Mouse (Mus musculus): ENCODE measurements around the gene Krt13.

Gene Krt13

GRCm38 (mm10) chr11:100121466-100121865 lies at the start of gene Krt13:
Gene Krt13 (minus strand): TSS chr11:100121566.
- DNase-seq (ENCODE audit: low spot score): no peak

GRCm38 (mm10) chr11:100168765-100169762 lies 47.7 kb upstream of the Krt13 start:
- peak; percentile 15 for DNase-seq (ENCODE audit: low spot score)

DNA sequence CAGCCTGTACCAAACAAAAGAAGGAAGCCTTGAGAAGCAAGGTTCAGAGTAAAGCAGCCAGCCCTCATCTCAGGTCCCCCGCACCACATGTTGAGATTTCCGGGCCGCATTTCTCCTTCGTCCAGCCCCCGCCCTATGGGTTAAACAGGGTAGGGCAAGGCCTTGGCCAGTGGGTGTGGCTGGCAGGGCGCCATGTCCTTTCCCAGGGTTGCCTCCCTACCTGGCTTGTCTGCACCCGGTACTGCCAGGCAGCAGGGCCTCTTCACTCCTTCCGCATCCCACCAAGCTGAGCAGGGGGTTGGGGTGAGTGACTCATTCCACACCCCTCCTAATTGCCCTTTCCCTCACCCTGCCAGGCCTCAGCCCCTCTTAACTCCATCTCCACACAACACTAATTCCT lies 46.7 kb upstream of the Krt13 start:
- DNase-seq (ENCODE audit: low spot score): no peak

DNA sequence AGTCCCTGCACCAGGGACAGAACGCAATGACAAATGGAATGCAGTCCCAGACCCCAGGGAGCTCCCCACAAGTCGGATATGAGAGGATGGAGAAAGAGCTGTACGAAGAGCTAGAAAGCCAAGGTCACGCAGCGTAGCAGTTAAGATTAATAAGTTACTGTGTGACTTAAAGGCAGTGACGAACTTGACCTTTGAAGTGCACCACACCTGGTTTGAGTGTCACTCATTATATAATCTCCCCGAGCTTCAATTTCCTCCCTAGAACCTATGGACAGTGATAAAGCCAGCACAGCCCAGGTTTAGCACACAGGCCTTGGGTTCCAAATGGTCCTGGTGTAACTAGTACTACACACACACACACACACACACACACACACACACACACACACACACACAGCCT lies 43.0 kb upstream of the Krt13 start:
- no peak for DNase-seq (ENCODE audit: low spot score)

DNA sequence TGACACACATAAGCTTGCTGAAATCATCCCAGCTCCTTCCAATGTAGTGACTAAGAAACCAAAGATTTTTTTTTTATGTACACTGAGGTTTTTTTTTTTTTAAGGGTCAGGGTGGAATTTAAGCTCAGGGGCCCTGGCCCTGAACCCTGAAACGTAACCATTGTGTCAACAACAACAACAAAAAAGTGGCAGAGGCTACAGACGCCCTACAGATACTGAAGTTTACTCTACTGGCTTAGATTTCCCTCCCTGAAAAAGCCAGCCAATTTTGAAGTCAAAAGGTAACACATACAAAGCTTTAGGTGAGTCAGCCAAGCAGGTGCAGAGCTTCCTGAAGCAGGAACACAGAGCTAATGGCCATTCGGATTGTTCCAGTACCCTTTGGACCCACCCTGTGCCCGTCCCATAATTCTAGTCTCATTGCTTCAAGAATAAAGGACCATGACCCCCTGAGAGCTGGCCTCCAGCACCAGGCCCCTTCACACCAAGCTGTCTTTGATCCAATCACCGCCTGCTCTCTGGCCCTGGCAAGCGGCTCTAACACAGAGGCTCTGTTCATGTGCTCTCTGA lies 36.6 kb upstream of the Krt13 start:
- DNase-seq (ENCODE audit: low spot score): no peak

- no peak for DNase-seq (ENCODE audit: low spot score)
Measured at GRCm38 (mm10) chr11:100157331-100157730, 36.0 kb upstream of the Krt13 start.

DNA sequence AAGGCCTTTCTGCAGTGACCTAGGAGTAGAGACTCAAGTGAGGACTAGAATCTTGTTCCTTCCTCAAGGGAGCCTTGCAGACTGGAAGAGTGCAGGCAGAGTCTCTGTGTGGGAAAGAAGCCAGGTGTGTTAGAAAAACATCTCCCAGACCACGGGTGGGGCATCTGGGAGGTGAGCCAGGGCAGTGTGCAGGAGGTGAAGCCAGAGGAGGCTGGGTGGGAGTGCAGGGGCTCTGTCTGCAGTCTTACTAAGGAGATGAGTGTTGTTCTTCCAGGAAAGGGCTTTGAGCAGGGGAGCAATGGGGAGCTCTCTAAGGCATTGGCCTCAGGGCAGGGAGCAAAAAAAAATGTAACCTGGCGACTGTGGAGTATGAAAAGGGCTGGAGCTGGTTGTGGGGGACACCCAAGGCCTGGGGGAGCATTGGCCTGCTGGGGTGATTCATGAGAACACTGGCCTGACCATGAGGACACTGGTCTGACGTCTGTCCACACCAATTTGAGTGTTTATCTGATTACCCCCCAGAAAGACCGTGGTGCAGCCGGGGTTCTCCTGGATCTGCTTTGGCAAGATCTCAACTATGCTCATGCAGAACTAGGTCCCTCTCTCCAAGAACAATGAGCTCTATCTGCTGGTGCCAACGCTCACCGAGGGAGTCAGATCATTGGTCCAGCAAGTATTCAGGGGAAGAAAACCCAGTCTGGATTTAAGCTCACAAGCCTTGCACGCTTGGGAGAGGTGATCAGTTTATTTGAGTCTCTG lies 34.3 kb upstream of the Krt13 start:
- no peak for DNase-seq (ENCODE audit: low spot score)

- no peak for DNase-seq (ENCODE audit: low spot score)
Measured at GRCm38 (mm10) chr11:100148615-100149330, 27.4 kb upstream of the Krt13 start, which contains the start of gene Krt19. Gene Krt19 (minus strand): TSS chr11:100148665.

DNA sequence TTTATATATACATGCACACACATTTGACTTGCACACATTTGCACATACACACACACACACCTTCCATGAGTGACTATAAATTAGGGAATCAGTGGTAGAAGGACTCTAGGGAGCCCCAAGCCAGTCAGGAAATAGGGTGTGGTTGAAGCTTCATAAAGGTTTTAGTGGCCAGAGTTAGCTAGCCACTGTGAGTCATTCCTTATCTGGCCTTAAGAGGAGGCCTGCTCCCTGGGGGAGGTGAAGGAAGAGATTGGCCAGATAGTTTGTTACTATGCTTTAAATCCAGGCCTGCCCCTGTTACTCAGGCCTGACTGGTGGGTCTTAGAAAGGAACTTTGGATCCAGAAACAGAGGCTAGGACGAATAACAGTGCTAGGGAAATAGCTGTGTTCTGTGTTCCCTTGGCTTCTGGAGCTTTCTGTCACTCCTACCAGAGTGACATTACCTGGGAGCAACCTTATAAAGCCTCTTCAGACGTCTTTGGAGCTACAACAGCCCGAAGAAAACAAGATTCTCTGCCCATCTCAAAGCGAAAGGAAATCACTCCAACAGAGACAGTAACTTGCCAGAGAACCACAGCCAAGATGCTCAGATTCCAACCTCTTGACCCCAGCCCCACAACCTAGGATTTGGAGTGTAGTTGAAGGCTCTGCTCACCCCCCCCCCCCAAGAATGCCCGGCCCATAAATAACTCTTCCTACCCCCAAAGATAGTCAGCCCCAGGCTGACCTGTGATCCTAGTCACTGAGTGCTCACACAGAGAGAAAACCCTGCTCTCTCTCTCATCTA lies 26.4 kb upstream of the Krt13 start:
- no peak for DNase-seq (ENCODE audit: low spot score)

GRCm38 (mm10) chr11:100145858-100146560 lies 24.6 kb upstream of the Krt13 start:
- no peak for DNase-seq (ENCODE audit: low spot score)

DNA sequence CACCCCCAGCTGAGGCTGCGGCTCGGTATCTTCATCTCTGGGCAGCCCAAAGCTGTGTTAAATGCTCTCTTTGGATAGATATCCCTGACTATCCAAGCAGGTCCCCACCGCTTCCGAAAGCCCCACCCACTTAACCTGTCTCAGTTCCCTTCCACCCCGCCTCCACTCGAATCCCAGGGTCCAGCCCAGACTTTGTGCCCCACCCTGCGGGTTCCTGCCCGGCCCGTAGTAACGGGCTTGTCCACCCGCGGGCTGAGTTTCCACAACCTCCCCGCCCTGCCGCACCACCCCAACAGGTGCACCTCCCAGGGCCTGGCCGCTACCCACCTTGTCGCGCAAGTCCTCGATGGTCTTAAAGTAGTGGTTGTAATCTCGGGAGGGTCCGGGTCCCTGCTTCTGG lies 23.7 kb upstream of the Krt13 start:
- no peak for DNase-seq (ENCODE audit: low spot score)

- no peak for DNase-seq (ENCODE audit: low spot score)
Measured at GRCm38 (mm10) chr11:100140966-100141365, 19.6 kb upstream of the Krt13 start.

DNA sequence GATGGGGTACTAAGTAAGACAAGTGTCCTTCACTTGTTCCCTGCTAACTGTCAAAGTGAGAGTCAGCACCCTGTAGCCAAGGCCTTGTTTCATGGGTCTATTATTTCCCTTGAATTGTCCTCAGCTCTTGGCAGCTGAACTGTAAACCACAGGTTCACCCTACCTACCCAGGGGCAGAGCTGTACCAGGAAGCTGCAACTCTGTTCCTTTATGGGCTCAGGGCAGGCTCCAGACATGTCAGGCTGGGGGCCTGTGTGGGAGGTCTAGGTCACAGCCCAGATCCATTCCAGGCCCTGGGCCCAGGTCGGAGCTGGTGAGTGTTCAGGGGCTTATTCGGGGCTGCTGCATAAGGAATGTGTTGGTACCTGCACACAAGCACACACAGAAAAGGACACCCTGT lies 18.0 kb upstream of the Krt13 start:
- no peak for DNase-seq (ENCODE audit: low spot score)

DNA sequence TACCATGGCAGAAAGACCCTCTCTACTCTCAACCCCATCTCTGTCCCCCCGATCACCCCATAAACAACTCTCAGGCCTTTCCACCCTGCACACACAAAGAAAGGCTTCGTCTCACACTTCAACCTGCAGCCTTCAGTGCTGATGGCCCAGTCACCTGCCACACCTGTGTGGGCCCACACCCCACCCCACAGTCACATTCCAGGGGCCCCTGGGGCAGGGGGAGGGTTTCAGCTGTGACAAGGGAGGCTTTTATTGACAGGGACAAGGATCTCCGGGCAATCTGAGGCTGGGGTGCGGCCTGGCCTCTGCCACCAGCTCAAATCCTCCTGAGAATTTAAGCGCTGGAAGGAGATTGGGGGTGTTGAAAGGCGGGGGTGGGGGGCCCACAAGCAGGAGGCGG lies 17.4 kb upstream of the Krt13 start:
- no peak for DNase-seq (ENCODE audit: low spot score)

GRCm38 (mm10) chr11:100137693-100138092 lies 16.3 kb upstream of the Krt13 start:
- DNase-seq (ENCODE audit: low spot score): no peak

GRCm38 (mm10) chr11:100136559-100136958 lies 15.2 kb upstream of the Krt13 start:
- no peak for DNase-seq (ENCODE audit: low spot score)

- DNase-seq (ENCODE audit: low spot score): no peak
Measured at GRCm38 (mm10) chr11:100135731-100136130, 14.4 kb upstream of the Krt13 start, which contains the start of gene Krt15. Gene Krt15 (minus strand): TSS chr11:100135928.

DNA sequence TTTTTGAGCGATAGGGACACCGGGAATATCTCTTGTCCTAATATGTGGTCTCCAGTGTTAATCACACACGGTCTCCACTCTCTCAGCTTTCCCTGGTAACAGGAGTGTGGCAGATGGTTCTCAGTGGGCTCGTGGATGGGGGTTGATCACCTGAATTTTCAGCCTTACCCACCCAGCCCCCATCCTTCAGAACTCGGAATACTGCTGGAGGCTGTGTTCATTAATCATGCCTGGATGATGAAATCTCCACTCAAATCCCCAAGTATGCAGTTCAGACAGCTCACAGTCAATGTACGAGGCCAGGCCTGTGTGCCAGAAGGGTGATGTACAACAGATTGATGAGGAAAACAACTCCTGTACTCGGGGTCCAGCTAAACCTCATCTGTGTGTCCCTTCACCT lies 3.5 kb upstream of the Krt13 start:
- no peak for DNase-seq (ENCODE audit: low spot score)

GRCm38 (mm10) chr11:100120331-100120730 lies 1.0 kb downstream of the Krt13 start:
- DNase-seq (ENCODE audit: low spot score): no peak

DNA sequence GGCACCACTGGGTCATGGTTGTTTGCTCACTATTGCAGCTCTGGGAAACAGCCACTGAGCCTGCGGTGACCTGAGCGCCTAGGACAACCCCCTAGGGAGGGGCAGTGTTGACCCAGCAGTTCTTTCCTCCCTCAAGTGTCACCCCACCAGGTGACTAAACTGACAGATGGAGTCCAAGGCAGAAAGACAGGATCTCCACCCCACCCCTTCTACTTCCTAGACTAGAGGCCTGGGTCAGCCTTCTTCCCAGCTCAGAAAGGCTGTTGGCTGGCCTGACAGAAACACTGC lies 7.7 kb downstream of the Krt13 start:
- DNase-seq (ENCODE audit: low spot score): no peak
